Mouse (Mus musculus): ENCODE data around the gene Nfu1. TPM values are rescaled to one million over a fixed set of nuclear protein-coding genes. Genes with fewer than 3 reads are reported as not detected.
"Not testable (repeated sequence)": the region's sequence is repeated elsewhere in the genome, so short reads cannot be mapped to it uniquely, and the experiment has no call there.

The Nfu1 gene
- polyA plus RNA-seq, 1 experiment from 2014 or later: 104 TPM

DNA sequence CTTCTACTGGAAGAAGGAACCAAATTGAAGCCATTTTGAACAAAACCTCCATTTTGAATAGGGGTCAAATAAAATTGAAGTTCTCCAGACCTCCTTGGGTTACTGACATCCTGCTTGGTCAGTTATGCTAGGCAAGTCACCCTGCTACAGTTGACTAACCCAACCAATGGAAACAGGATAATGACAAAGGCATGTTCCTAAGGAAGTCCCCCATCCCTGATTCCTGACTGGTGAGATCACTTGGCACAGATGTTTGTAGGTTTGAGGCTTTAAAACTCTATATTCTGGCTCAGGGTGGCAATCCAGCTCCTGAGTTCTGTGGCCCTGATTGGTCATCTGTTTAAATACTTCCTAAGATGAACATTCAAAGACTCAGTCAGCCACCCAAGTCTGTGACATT is 3.5 kb upstream of the Nfu1 start:
- Histone ChIP-seq H3K27me3 (replicated peaks; ENCODE audit: control insufficient read depth, insufficient read depth, low read length) (no peaks in the 10 kb centered on the region), H3K4me2 (ENCODE audit: low read depth, low read length) (no peak overlapping the region), H3K36me3 (ENCODE audit: control insufficient read depth, insufficient read depth, low read length) (0 out of 2 replicates have a peak, but pooled peaks cover 4% of the 10 kb centered on the region), H3K9me3 (ENCODE audit: control insufficient read depth, low read length) (no peaks in the 10 kb centered on the region), H3K27ac (replicated peaks; ENCODE audit: low read depth, low read length) (no peak overlapping the region), H3K9ac (ENCODE audit: low read depth, low read length) (no peak overlapping the region), H3K4me1 (ENCODE audit: control insufficient read depth, insufficient read depth, low read length) (peaks cover 3% of the 10 kb centered on the region; the same call in 1 of the 2 replicates), H3K4me3 (ENCODE audit: low read depth, low read length) (no peak overlapping the region)
- no peak for DNase-seq (ENCODE audit: low spot score)
- no peak for ATAC-seq (ENCODE audit: low read depth)

- WGBS: 0% methylated on average over 28 of the region's 36 CpGs
- H3K9me3 ChIP-seq (ENCODE audit: control insufficient read depth, low read length): no peaks in the 10 kb centered on the region
- peak overlapping the region; percentile 62 for H3K4me2 ChIP-seq (ENCODE audit: low read depth, low read length)
- peak overlapping the region; percentile 74 for H3K4me3 ChIP-seq (ENCODE audit: low read depth, low read length)
- H3K9ac ChIP-seq (ENCODE audit: low read depth, low read length): peak overlapping the region; percentile 88
- H3K4me1 ChIP-seq (ENCODE audit: control insufficient read depth, insufficient read depth, low read length): peaks cover 5% of the 10 kb centered on the region; the same call in 1 of the 2 replicates
- peak; percentile 97 for ATAC-seq (ENCODE audit: low read depth)
- no peaks in the 10 kb centered on the region for H3K27me3 ChIP-seq (replicated peaks; ENCODE audit: control insufficient read depth, insufficient read depth, low read length)
- peak; percentile 97 for DNase-seq (ENCODE audit: low spot score)
- peaks cover 21% of the 10 kb centered on the region for H3K36me3 ChIP-seq (ENCODE audit: control insufficient read depth, insufficient read depth, low read length)
- peak overlapping the region; percentile 69 for H3K27ac ChIP-seq (replicated peaks; ENCODE audit: low read depth, low read length)
Measured at GRCm38 (mm10) chr6:87009692-87010328, 774 bp downstream of the Nfu1 start.

GRCm38 (mm10) chr6:87016916-87017315 is 7.9 kb downstream of the Nfu1 start:
- no peaks in the 10 kb centered on the region for H3K27me3 ChIP-seq (replicated peaks; ENCODE audit: control insufficient read depth, insufficient read depth, low read length)
- no peak overlapping the region for H3K9ac ChIP-seq (ENCODE audit: low read depth, low read length)
- H3K4me2 ChIP-seq (ENCODE audit: low read depth, low read length): no peak overlapping the region
- H3K9me3 ChIP-seq (ENCODE audit: control insufficient read depth, low read length): peaks cover 6% of the 10 kb centered on the region; the same call in 1 of the 2 replicates
- no peak overlapping the region for H3K4me3 ChIP-seq (ENCODE audit: low read depth, low read length)
- H3K36me3 ChIP-seq (ENCODE audit: control insufficient read depth, insufficient read depth, low read length): peaks cover 82% of the 10 kb centered on the region
- 60% methylated on average over 4 of the region's 4 CpGs for WGBS
- DNase-seq (ENCODE audit: low spot score): peak; percentile 23
- no peaks in the 10 kb centered on the region for H3K4me1 ChIP-seq (ENCODE audit: control insufficient read depth, insufficient read depth, low read length)
- no peak overlapping the region for H3K27ac ChIP-seq (replicated peaks; ENCODE audit: low read depth, low read length)
- ATAC-seq (ENCODE audit: low read depth): no peak

GRCm38 (mm10) chr6:87018874-87019273 is 9.8 kb downstream of the Nfu1 start:
- Histone ChIP-seq H3K4me3 (ENCODE audit: low read depth, low read length) (no peak overlapping the region), H3K9me3 (ENCODE audit: control insufficient read depth, low read length) (peaks cover 6% of the 10 kb centered on the region; the same call in 1 of the 2 replicates), H3K36me3 (ENCODE audit: control insufficient read depth, insufficient read depth, low read length) (peaks cover 82% of the 10 kb centered on the region), H3K4me2 (ENCODE audit: low read depth, low read length) (no peak overlapping the region), H3K9ac (ENCODE audit: low read depth, low read length) (no peak overlapping the region), H3K27ac (replicated peaks; ENCODE audit: low read depth, low read length) (no peak overlapping the region), H3K27me3 (replicated peaks; ENCODE audit: control insufficient read depth, insufficient read depth, low read length) (no peaks in the 10 kb centered on the region), H3K4me1 (ENCODE audit: control insufficient read depth, insufficient read depth, low read length) (no peaks in the 10 kb centered on the region)
- 89% methylated on average over 8 of the region's 8 CpGs for WGBS
- ATAC-seq (ENCODE audit: low read depth) (no peak), DNase-seq (ENCODE audit: low spot score) (no peak)

DNA sequence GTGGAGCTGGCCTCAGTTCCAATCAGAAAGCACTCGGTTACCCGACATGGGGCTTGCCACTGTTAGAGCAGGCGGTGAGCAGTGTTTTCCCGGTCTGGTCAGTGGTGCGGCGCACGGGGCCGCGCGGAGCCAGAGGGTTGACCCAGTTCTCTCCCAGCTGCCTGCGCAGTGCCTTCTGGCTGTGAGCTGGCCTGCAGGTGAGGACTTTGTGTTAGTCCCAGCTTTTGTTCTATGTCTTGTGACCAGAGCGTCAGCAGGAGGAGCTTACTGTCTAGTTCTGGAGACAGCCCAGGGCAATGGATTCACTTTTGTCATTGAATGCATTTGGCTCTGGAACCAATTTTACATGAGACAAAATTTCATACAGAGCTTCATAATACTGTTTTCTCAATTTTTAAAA is 12.8 kb downstream of the Nfu1 start:
- Histone ChIP-seq H3K27ac (replicated peaks; ENCODE audit: low read depth, low read length) (no peak overlapping the region), H3K4me1 (ENCODE audit: control insufficient read depth, insufficient read depth, low read length) (no peaks in the 10 kb centered on the region), H3K4me2 (ENCODE audit: low read depth, low read length) (no peak overlapping the region), H3K27me3 (replicated peaks; ENCODE audit: control insufficient read depth, insufficient read depth, low read length) (no peaks in the 10 kb centered on the region), H3K36me3 (ENCODE audit: control insufficient read depth, insufficient read depth, low read length) (peaks cover 90% of the 10 kb centered on the region), H3K9me3 (ENCODE audit: control insufficient read depth, low read length) (peaks cover 6% of the 10 kb centered on the region; the same call in 1 of the 2 replicates), H3K9ac (ENCODE audit: low read depth, low read length) (no peak overlapping the region), H3K4me3 (ENCODE audit: low read depth, low read length) (no peak overlapping the region)
- no peak for DNase-seq (ENCODE audit: low spot score)
- WGBS: over 99% methylated on average over 12 of the region's 12 CpGs
- ATAC-seq (ENCODE audit: low read depth): no peak

DNA sequence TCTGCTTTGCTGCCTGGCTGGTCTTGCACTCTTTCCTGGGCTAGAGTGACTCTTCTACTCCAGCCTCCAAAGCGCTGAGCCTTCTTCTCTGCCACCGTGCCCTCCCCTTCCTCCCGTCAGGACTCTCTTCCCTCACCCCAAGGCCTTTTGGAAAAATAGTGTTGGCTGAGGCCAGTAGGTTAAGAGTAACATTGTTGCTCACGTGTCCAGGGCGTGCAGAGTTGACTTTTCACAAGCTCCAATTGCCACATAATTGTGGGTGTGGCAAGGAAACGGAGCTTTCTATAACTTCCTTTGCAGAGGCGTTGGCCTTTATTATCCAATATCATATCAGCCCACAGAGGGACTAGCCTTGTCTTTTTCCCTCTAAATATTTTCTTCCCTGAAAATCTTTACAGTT is 17.9 kb downstream of the Nfu1 start:
- no peak for DNase-seq (ENCODE audit: low spot score)
- H3K36me3 ChIP-seq (ENCODE audit: control insufficient read depth, insufficient read depth, low read length): peaks cover 78% of the 10 kb centered on the region

GRCm38 (mm10) chr6:87028881-87029280 is 19.8 kb downstream of the Nfu1 start:
- ATAC-seq (ENCODE audit: low read depth) (no peak), DNase-seq (ENCODE audit: low spot score) (no peak)
- Histone ChIP-seq H3K9me3 (ENCODE audit: control insufficient read depth, low read length) (no peaks in the 10 kb centered on the region), H3K4me2 (ENCODE audit: low read depth, low read length) (no peak overlapping the region), H3K4me1 (ENCODE audit: control insufficient read depth, insufficient read depth, low read length) (no peaks in the 10 kb centered on the region), H3K27ac (replicated peaks; ENCODE audit: low read depth, low read length) (no peak overlapping the region), H3K27me3 (replicated peaks; ENCODE audit: control insufficient read depth, insufficient read depth, low read length) (no peaks in the 10 kb centered on the region), H3K36me3 (ENCODE audit: control insufficient read depth, insufficient read depth, low read length) (peaks cover 64% of the 10 kb centered on the region), H3K4me3 (ENCODE audit: low read depth, low read length) (no peak overlapping the region), H3K9ac (ENCODE audit: low read depth, low read length) (no peak overlapping the region)

More for the DNA sequence above, 17.9 kb downstream of the Nfu1 start:
- no peaks in the 10 kb centered on the region for H3K27me3 ChIP-seq (replicated peaks; ENCODE audit: control insufficient read depth, insufficient read depth, low read length)
- no peak overlapping the region for H3K4me2 ChIP-seq (ENCODE audit: low read depth, low read length)
- H3K4me1 ChIP-seq (ENCODE audit: control insufficient read depth, insufficient read depth, low read length): no peaks in the 10 kb centered on the region
- H3K9ac ChIP-seq (ENCODE audit: low read depth, low read length): no peak overlapping the region
- no peaks in the 10 kb centered on the region for H3K9me3 ChIP-seq (ENCODE audit: control insufficient read depth, low read length)
- 78% methylated on average over 7 of the region's 7 CpGs for WGBS
- H3K4me3 ChIP-seq (ENCODE audit: low read depth, low read length): no peak overlapping the region
- no peak for ATAC-seq (ENCODE audit: low read depth)
- no peak overlapping the region for H3K27ac ChIP-seq (replicated peaks; ENCODE audit: low read depth, low read length)

GRCm38 (mm10) chr6:87031310-87031709 is 22.3 kb downstream of the Nfu1 start:
- not testable (repeated sequence) for ATAC-seq (ENCODE audit: low read depth); H3K27me3 ChIP-seq (replicated peaks; ENCODE audit: control insufficient read depth, insufficient read depth, low read length); H3K4me3 ChIP-seq (ENCODE audit: low read depth, low read length)

DNA sequence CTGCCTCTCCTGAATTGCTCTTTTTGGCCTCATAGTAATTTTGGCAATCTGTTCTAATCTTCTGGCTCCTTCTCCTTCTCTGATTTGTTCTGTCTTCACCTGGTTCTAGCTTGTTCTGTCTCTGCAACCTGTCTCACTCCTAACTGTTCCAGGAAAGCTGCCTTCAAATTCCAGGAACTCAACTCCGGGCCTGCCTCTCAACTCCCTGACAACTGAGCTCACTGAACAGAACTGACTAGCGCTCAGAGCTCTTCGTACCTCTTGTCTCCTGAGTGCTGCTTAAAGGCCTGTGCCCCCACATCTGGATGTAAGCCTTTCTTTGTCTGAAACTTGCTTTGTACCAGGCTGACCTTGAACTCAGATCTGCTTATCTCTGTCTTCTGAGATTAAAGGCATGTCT is 23.4 kb downstream of the Nfu1 start:
- no peaks in the 10 kb centered on the region for H3K27me3 ChIP-seq (replicated peaks; ENCODE audit: control insufficient read depth, insufficient read depth, low read length)
- no peak overlapping the region for H3K4me3 ChIP-seq (ENCODE audit: low read depth, low read length)
- peaks cover 8% of the 10 kb centered on the region; the same call in 1 of the 2 replicates for H3K9me3 ChIP-seq (ENCODE audit: control insufficient read depth, low read length)
- no peaks in the 10 kb centered on the region for H3K4me1 ChIP-seq (ENCODE audit: control insufficient read depth, insufficient read depth, low read length)
- H3K9ac ChIP-seq (ENCODE audit: low read depth, low read length): no peak overlapping the region
- ATAC-seq (ENCODE audit: low read depth) (no peak), DNase-seq (ENCODE audit: low spot score) (no peak)
- H3K4me2 ChIP-seq (ENCODE audit: low read depth, low read length): no peak overlapping the region
- H3K27ac ChIP-seq (replicated peaks; ENCODE audit: low read depth, low read length): no peak overlapping the region
- 88% methylated on average over 3 of the region's 3 CpGs for WGBS
- H3K36me3 ChIP-seq (ENCODE audit: control insufficient read depth, insufficient read depth, low read length): peaks cover 29% of the 10 kb centered on the region

More at GRCm38 (mm10) chr6:87031310-87031709, 22.3 kb downstream of the Nfu1 start:
- not testable (repeated sequence) for H3K4me1 ChIP-seq (ENCODE audit: control insufficient read depth, insufficient read depth, low read length); H3K9ac ChIP-seq (ENCODE audit: low read depth, low read length); H3K4me2 ChIP-seq (ENCODE audit: low read depth, low read length); H3K9me3 ChIP-seq (ENCODE audit: control insufficient read depth, low read length); H3K27ac ChIP-seq (replicated peaks; ENCODE audit: low read depth, low read length); DNase-seq (ENCODE audit: low spot score)
- H3K36me3 ChIP-seq (ENCODE audit: control insufficient read depth, insufficient read depth, low read length): peaks cover 39% of the 10 kb centered on the region
- 86% methylated on average over 7 of the region's 7 CpGs for WGBS
